Mouse (Mus musculus) adipose tissue, adult 10 weeks (tissue): ENCODE measurements around the gene Lyrm9. TPM values are rescaled to one million over a fixed set of nuclear protein-coding genes. Genes with fewer than 3 reads are reported as not detected.

Experiments used
- polyA plus RNA-seq: library from polyadenylated mRNA; stranded (reverse); fragments of 350-450 nt; fragmentation: Illumina TruSeq; extraction: RNeasy Lipid Tissue Mini Kit (QIAGEN cat#74804); gene quantifications from one replicate; pipeline ENCODE4 v1.2.3, GENCODE M21; 2014; ENCODE audit warnings: low read depth, low replicate concordance

The Lyrm9 gene
- 18.0 TPM for polyA plus RNA-seq

GRCm38 (mm10) chr11:78826442-78827013, at the start of gene Lyrm9:
Gene Lyrm9 (plus strand): TSS chr11:78826584.

Other genes with a start within 250 kb of the Lyrm9 start
- gene Nlk, start 129.2 kb upstream of the Lyrm9 start, polyA plus RNA-seq, result 21.9 TPM
- 17.7 TPM for gene Ccnq, start 74.9 kb upstream of the Lyrm9 start, polyA plus RNA-seq
- 2.1 TPM for gene Nos2, start 94.2 kb downstream of the Lyrm9 start, polyA plus RNA-seq
- gene Lgals9, start 158.4 kb downstream of the Lyrm9 start, polyA plus RNA-seq, result 41.3 TPM